Mouse (Mus musculus) intestine, postnatal 0 days (tissue): ENCODE measurements around the gene Etv3. TPM values are rescaled to one million over a fixed set of nuclear protein-coding genes. Genes with fewer than 3 reads are reported as not detected.
"Not testable (repeated sequence)": the region's sequence is repeated elsewhere in the genome, so short reads cannot be mapped to it uniquely, and the experiment has no call there.

Source experiments
- ATAC-seq: fragments of 200-750 bp; cut with Nextera tagmentation; 2 replicates; pipeline ENCODE4 v1.8.0; 2017; ENCODE audit warnings: mild to moderate bottlenecking, moderate TSS enrichment, moderate library complexity
- H3K27ac ChIP-seq: fragments of 300-500 bp; sonication (generic); 2 replicates; pipeline ENCODE4 v1.5.1; 2014; ENCODE audit warnings: mild to moderate bottlenecking, low read depth, low read length, moderate library complexity
- H3K27me3 ChIP-seq: fragments of 300-500 bp; sonication (generic); replicated peaks from 2 replicates; pipeline ENCODE4 v1.6.1; 2014; ENCODE audit warnings: low read length, mixed read lengths; ENCODE audit not compliant: control insufficient read depth, insufficient read depth
- H3K36me3 ChIP-seq: fragments of 300-500 bp; sonication (generic); 2 replicates; pipeline ENCODE4 v1.6.1; 2014; ENCODE audit warnings: mild to moderate bottlenecking, moderate library complexity; ENCODE audit not compliant: control insufficient read depth, insufficient read depth
- H3K4me1 ChIP-seq: fragments of 300-500 bp; sonication (generic); replicated peaks from 2 replicates; pipeline ENCODE4 v1.6.1; 2014; ENCODE audit warnings: antibody characterized with exemption, low read length, mixed read lengths; ENCODE audit not compliant: control insufficient read depth, insufficient read depth
- H3K4me2 ChIP-seq: fragments of 300-500 bp; sonication (generic); replicated peaks from 2 replicates; pipeline ENCODE4 v1.6.1; 2014; ENCODE audit warnings: low read depth, mild to moderate bottlenecking, moderate library complexity
- H3K4me3 ChIP-seq: fragments of 300-500 bp; sonication (generic); 2 replicates; pipeline ENCODE4 v1.5.1; 2014; ENCODE audit warnings: low read depth, low read length
- H3K9ac ChIP-seq: fragments of 300-500 bp; sonication (generic); 2 replicates; pipeline ENCODE4 v1.6.1; 2014; ENCODE audit warnings: mild to moderate bottlenecking, low read depth, low read length
- H3K9me3 ChIP-seq: fragments of 300-500 bp; sonication (generic); 2 replicates; pipeline ENCODE4 v1.6.1; 2016; ENCODE audit warnings: mixed run types; ENCODE audit not compliant: control insufficient read depth
- CTCF ChIP-seq: sonication (generic); IDR thresholded peaks from 2 replicates; pipeline ENCODE4 v1.5.1; 2016; ENCODE audit warnings: low read depth, mild to moderate bottlenecking, control low read depth, antibody characterized with exemption, moderate library complexity
- WGBS: fragments of 180-500 bp; shearing (Covaris S2); extraction: QIAGEN DNeasy Blood & Tissue Kit; methylation state at CpG from one replicate; pipeline ENCODE4 v1.1.7; 2014; 5-methylcytosine and 5-hydroxymethylcytosine counted together
- polyA plus RNA-seq: library from polyadenylated mRNA; unstranded; fragments of >200 nt; fragmentation: Nextera tagmentation; extraction: Ambion mirVana; gene quantifications from 2 replicates; pipeline ENCODE4 v1.2.1, GENCODE M21; 2015

Gene Etv3
- polyA plus RNA-seq: 9.5 and 11.2 TPM in 2 replicates

DNA sequence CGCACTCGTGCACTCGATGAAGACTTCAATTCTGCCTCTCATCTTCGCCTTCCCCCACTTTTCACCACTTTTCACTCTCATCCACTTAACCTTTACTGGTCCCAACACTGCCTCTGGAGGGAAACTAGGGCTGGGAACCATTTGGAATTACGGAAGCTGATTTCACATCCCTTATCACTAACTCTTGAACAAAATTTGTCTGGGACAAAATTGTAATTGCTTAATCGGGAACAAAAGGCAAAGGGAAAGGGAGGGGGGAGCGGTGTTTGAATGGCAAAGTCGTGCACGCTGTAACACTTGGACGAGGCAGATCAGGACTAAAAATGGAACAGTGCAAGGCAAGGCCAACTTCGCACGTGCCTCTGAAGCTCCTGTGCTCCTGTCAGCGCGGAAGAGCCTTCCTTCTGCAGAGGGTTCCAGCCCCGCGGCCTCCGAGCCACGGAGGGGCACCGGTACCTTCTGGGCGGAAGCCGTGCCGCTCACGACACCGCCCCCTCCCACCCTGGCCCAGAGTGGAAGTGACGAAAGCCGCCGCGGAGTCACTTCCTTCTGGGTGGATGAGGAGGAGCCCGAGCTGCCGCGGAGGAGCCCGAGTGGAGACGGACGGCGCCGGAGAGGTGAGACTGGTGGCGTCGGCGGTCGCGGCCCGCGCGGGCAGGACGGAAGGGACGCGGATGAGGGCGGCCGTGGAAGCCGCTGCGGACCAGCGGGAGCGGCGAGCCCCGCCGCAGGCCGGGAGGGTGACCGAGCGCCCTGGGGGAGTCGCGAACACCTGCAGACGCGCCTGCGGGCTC lies at the start of gene Etv3:
TSS of gene Etv3 (plus strand) at position 365 of the 794 bp plus-strand sequence.
- 6% methylated on average over 54 of the region's 64 CpGs for WGBS
- peak within 1 kb of the TSS; percentile 87 for H3K4me3 ChIP-seq
- peaks cover 26% of the 10 kb centered on the region for H3K36me3 ChIP-seq
- no peaks in the 10 kb centered on the region for H3K9me3 ChIP-seq
- peak within 1 kb of the TSS; percentile 91 for H3K27ac ChIP-seq
- H3K9ac ChIP-seq: peak within 1 kb of the TSS; percentile 96
- TF ChIP-seq CTCF: peak; percentile 39
- H3K4me1 ChIP-seq: no peaks in the 10 kb centered on the region; the same call in 1 of the 2 replicates
- H3K27me3 ChIP-seq: no peaks in the 10 kb centered on the region
- peak within 1 kb of the TSS; percentile 76 for H3K4me2 ChIP-seq
- peak; percentile 92 for ATAC-seq

DNA sequence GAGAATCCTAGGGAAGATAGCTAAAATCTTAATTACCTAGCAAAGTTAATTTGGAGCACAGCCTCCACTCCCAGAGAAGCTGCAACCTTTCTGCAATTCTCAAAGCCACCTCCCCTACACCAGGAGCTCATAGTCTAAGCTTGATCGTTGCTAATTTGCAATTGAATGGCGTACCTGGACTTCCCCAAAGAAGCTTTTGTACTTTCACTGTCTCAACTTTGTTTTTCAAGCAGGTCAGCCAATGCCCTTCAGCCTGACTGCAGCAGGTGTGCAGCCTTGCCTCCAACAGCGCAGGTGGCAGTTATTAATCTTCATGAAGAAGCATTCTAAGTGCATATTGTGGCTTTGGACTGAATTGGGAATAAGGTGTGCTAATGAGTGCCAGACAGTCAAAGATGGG lies 47.3 kb upstream of the Etv3 start:
- not testable (repeated sequence) for H3K4me3 ChIP-seq, H3K27me3 ChIP-seq, H3K36me3 ChIP-seq, H3K9me3 ChIP-seq, H3K9ac ChIP-seq, H3K27ac ChIP-seq, H3K4me2 ChIP-seq, H3K4me1 ChIP-seq, ATAC-seq
- 88% methylated on average over 3 of the region's 3 CpGs for WGBS

- not testable (repeated sequence) for ATAC-seq, H3K9me3 ChIP-seq, H3K36me3 ChIP-seq, H3K4me2 ChIP-seq, H3K4me1 ChIP-seq, H3K27me3 ChIP-seq, H3K9ac ChIP-seq, H3K4me3 ChIP-seq, H3K27ac ChIP-seq
- 87% methylated on average over 5 of the region's 6 CpGs for WGBS
These were observed 46.6 kb upstream of the Etv3 start for GRCm38 (mm10) chr3:87478596-87478995.

DNA sequence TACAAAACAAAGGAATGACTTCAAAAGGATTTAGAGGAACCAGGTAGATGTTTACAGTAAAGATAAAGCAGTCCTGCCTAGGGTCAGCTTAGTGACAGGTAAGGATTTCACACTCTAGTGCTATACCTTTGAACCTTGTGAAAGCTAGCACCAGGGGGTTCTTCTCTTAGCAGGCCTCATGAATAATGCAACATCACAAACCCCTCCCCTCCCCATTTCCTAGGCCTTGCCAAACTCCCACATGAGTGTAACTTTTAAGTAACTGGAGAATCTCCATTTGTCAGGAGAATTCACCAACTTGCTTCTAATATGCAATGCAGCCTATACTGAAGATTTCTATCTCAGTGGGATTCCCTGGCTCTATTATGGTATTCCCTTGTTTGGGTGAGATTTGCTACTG lies 46.0 kb upstream of the Etv3 start:
- ATAC-seq, H3K27ac ChIP-seq, H3K36me3 ChIP-seq, H3K9me3 ChIP-seq, H3K4me3 ChIP-seq, H3K4me1 ChIP-seq, H3K9ac ChIP-seq, H3K4me2 ChIP-seq, H3K27me3 ChIP-seq: not testable (repeated sequence)

- Histone ChIP-seq H3K4me3 (no peak overlapping the region), H3K4me1 (no peaks in the 10 kb centered on the region), H3K36me3 (no peaks in the 10 kb centered on the region), H3K9me3 (no peaks in the 10 kb centered on the region), H3K4me2 (no peak overlapping the region), H3K27ac (no peak overlapping the region), H3K27me3 (no peaks in the 10 kb centered on the region), H3K9ac (no peak overlapping the region)
- no peak for TF ChIP-seq CTCF
- WGBS: 86% methylated on average over 4 of the region's 4 CpGs
- no peak for ATAC-seq
These were observed 37.8 kb upstream of the Etv3 start for GRCm38 (mm10) chr3:87487392-87487791.

DNA sequence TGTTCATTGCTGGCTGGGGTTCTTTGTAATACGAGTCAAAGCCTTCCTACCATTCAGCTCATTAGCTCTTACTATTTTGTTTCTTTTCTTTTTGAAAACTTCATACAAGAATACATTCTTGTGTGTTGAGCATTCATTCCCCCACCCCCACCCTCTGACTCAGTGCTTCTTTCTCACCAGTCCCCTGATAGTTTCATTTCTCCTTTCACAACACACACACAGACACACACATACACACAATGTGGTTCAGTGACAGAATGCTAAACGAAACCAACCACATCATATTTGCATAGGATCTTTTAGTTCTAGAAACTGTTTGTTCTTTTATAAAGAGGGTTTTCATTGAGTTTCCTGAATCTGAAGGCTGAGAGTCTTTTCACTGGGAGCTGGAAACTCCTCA lies 37.3 kb upstream of the Etv3 start:
- Histone ChIP-seq H3K9me3 (no peaks in the 10 kb centered on the region), H3K4me3 (no peak overlapping the region), H3K27ac (no peak overlapping the region), H3K4me1 (no peaks in the 10 kb centered on the region), H3K27me3 (no peaks in the 10 kb centered on the region), H3K36me3 (no peaks in the 10 kb centered on the region), H3K4me2 (no peak overlapping the region), H3K9ac (no peak overlapping the region)
- no peak for ATAC-seq
- WGBS: 70% methylated on average over 2 of the region's 2 CpGs
- TF ChIP-seq CTCF: no peak

DNA sequence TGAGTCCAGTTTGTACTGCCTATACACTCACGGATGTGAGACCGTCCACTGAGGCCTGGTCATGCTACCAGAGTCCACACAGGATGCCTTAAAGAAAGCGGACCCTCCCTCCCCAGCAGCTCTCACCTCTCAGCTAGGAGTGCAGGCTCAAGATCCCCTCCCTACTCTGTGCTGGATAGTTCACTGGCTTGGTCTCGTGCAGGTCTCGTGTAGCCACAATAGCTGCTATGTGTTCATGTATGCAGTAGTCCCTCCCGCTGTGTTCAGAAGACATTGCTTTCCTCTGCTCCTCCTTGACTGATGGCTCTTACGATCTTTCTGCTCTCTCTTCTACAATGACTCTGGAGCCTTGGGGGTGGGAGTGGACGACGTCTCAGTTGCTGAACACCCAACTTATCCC lies 26.9 kb upstream of the Etv3 start:
- no peak for ATAC-seq
- Histone ChIP-seq H3K9ac (no peak overlapping the region), H3K4me2 (no peak overlapping the region), H3K27ac (no peak overlapping the region), H3K36me3 (no peaks in the 10 kb centered on the region), H3K4me3 (no peak overlapping the region), H3K4me1 (no peaks in the 10 kb centered on the region), H3K9me3 (no peaks in the 10 kb centered on the region), H3K27me3 (no peaks in the 10 kb centered on the region)
- TF ChIP-seq CTCF: no peak
- WGBS: 84% methylated on average over 9 of the region's 9 CpGs
